Mouse (Mus musculus) WW6 (cell line): ENCODE results near the gene Olfr49.

Experiments used
- DNase-seq: peaks from one replicate; pipeline ENCODE4 v3.0.0-alpha.2; 2013; ENCODE audit warnings: low read depth, low spot score

Gene Olfr49

GRCm38 (mm10) chr14:54261386-54261785 is 23.4 kb downstream of the Olfr49 start:
- no peak for DNase-seq

GRCm38 (mm10) chr14:54260196-54260595 is 24.5 kb downstream of the Olfr49 start:
- DNase-seq, result no peak

GRCm38 (mm10) chr14:54259722-54260085 is 25.0 kb downstream of the Olfr49 start:
- no peak for DNase-seq

GRCm38 (mm10) chr14:54259003-54259721 is 25.6 kb downstream of the Olfr49 start:
- DNase-seq, result peak; percentile 77

- DNase-seq, result no peak
These were observed 26.5 kb downstream of the Olfr49 start for GRCm38 (mm10) chr14:54258131-54258670.

GRCm38 (mm10) chr14:54254670-54255202 is 30.0 kb downstream of the Olfr49 start:
- DNase-seq, result no peak

- DNase-seq, result peak; percentile 90
These were observed 30.9 kb downstream of the Olfr49 start, which contains the start of the genes Dad1 and Abhd4 for GRCm38 (mm10) chr14:54253741-54254291. Dad1 (minus strand) TSS chr14:54254104. Abhd4 (plus strand) TSS chr14:54254188.

GRCm38 (mm10) chr14:54250122-54250521 is 34.6 kb downstream of the Olfr49 start:
- DNase-seq, result no peak

- DNase-seq, result no peak
These were observed 35.4 kb downstream of the Olfr49 start for GRCm38 (mm10) chr14:54249326-54249725.

GRCm38 (mm10) chr14:54246232-54246631 is 38.5 kb downstream of the Olfr49 start:
- DNase-seq, result no peak

- no peak for DNase-seq
These were observed 40.6 kb downstream of the Olfr49 start for GRCm38 (mm10) chr14:54244183-54244582.

GRCm38 (mm10) chr14:54240542-54240941 is 44.2 kb downstream of the Olfr49 start:
- DNase-seq, result no peak

GRCm38 (mm10) chr14:54239002-54239736 is 45.6 kb downstream of the Olfr49 start:
- peak; percentile 63 for DNase-seq

GRCm38 (mm10) chr14:54236881-54237280 is 47.9 kb downstream of the Olfr49 start:
- DNase-seq, result no peak

GRCm38 (mm10) chr14:54235825-54236540 is 48.8 kb downstream of the Olfr49 start:
- DNase-seq, result no peak

- DNase-seq, result no peak
These were observed 50.3 kb downstream of the Olfr49 start for GRCm38 (mm10) chr14:54234231-54235040.

- DNase-seq, result no peak
These were observed 51.1 kb downstream of the Olfr49 start for GRCm38 (mm10) chr14:54233559-54234143.

- no peak for DNase-seq
These were observed 51.8 kb downstream of the Olfr49 start for GRCm38 (mm10) chr14:54232811-54233558.

GRCm38 (mm10) chr14:54232143-54232542 is 52.6 kb downstream of the Olfr49 start:
- DNase-seq, result no peak
